Comparison of ENCODE assay signal across 8 mouse cellular contexts in the genomic region with DNA sequence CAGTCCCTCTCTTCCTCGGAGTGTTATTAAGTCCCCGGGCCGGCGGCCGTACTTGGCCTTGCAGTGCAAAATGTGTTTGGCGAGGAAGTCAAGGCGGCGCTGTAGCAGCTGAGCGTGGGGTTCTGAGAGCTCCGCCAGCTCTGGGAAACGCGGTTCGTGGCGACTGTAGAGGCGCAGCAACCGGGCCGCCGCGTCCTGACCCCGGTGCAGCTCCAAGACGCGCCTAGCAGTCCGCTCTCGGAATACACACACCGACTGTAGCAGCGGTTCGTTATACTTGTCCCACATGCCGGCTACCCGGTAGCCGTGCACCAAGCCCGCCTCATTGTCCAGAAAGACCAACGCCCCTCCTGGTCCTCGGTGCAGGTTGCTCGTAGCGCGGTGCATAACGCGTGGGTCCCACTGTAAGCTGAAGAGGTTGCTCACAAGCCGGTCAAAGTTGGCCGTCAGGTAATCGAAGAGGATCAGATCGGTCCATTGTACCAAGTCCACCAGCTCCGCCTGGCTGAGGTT. TPM values are rescaled to one million over a fixed set of nuclear protein-coding genes. Genes with fewer than 3 reads are reported as not detected.
A peak's percentile ranks its signal among the peaks of the same experiment; 100 is the strongest.
DNase-seq lines count a peak whose midpoint lies in the region; ATAC-seq and TF ChIP-seq lines count a peak whose summit lies in the region.

No protein-coding gene starts in this region.

- H3K9ac ChIP-seq in forebrain, embryonic 15.5 days (replicated peaks): peak overlapping the region; percentile 90
- H3K9ac ChIP-seq in heart, postnatal 0 days (replicated peaks; ENCODE audit: low read depth, low read length): peak overlapping the region; percentile 57
- H3K9ac ChIP-seq in liver, embryonic 16.5 days (ENCODE audit: low read depth, low read length): no peak overlapping the region
- H3K9ac ChIP-seq in neural tube, embryonic 13.5 days: peak overlapping the region; percentile 98

- TF ChIP-seq EP300 in heart, postnatal 0 days (IDR thresholded peaks at IDR 0.05; ENCODE audit: low read depth): no peak

- no peaks in the 10 kb centered on the region for H3K27me3 ChIP-seq in forebrain, embryonic 15.5 days
- peaks cover 43% of the 10 kb centered on the region for H3K27me3 ChIP-seq in heart, postnatal 0 days (ENCODE audit: control insufficient read depth, insufficient read depth, low read length)
- peaks cover 41% of the 10 kb centered on the region for H3K27me3 ChIP-seq in liver, embryonic 16.5 days (ENCODE audit: control insufficient read depth, insufficient read depth, low read depth, low read length)
- H3K27me3 ChIP-seq in neural tube, embryonic 13.5 days: no peaks in the 10 kb centered on the region

- H3K4me3 ChIP-seq in forebrain, embryonic 15.5 days: peak overlapping the region; percentile 88
- peak overlapping the region; percentile 61 for H3K4me3 ChIP-seq in heart, postnatal 0 days (ENCODE audit: low read depth, low read length)
- H3K4me3 ChIP-seq in liver, embryonic 16.5 days (ENCODE audit: low read depth, low read length): peak overlapping the region; percentile 59
- H3K4me3 ChIP-seq in neural tube, embryonic 13.5 days: peak overlapping the region; percentile 95

- peaks cover 26% of the 10 kb centered on the region for H3K4me1 ChIP-seq in forebrain, embryonic 15.5 days
- H3K4me1 ChIP-seq in heart, postnatal 0 days (ENCODE audit: control insufficient read depth, insufficient read depth): peaks cover 3% of the 10 kb centered on the region; the same call in 1 of the 2 replicates
- no peaks in the 10 kb centered on the region; the same call in none of the 2 replicates for H3K4me1 ChIP-seq in liver, embryonic 16.5 days (ENCODE audit: control insufficient read depth, low read depth, low read length)
- peaks cover 36% of the 10 kb centered on the region for H3K4me1 ChIP-seq in neural tube, embryonic 13.5 days (replicated peaks)

- H3K27ac ChIP-seq in forebrain, embryonic 15.5 days (replicated peaks): peak overlapping the region; percentile 95
- H3K27ac ChIP-seq in heart, postnatal 0 days (ENCODE audit: low read depth): no peak overlapping the region
- no peak overlapping the region for H3K27ac ChIP-seq in liver, embryonic 16.5 days (ENCODE audit: low read length)
- peak overlapping the region; percentile 97 for H3K27ac ChIP-seq in neural tube, embryonic 13.5 days (replicated peaks)

- H3K4me2 ChIP-seq in forebrain, embryonic 15.5 days (replicated peaks): peak overlapping the region; percentile 62
- H3K4me2 ChIP-seq in heart, postnatal 0 days (ENCODE audit: low read depth, low read length): peak overlapping the region; percentile 98
- H3K4me2 ChIP-seq in liver, embryonic 16.5 days (ENCODE audit: low read depth, low read length): peak overlapping the region; percentile 73
- H3K4me2 ChIP-seq in neural tube, embryonic 13.5 days: peak overlapping the region; percentile 67

- TF ChIP-seq CTCF in heart, postnatal 0 days (IDR thresholded peaks at IDR 0.05; ENCODE audit: low read depth): no peak

- peak; percentile 26 for ATAC-seq in forebrain, embryonic 15.5 days (replicated peaks)
- ATAC-seq in heart, postnatal 0 days (ENCODE audit: insufficient read depth, low read depth): no peak; the same call in 1 of the 2 replicates
- ATAC-seq in liver, embryonic 16.5 days (ENCODE audit: low read depth): no peak
- ATAC-seq in neural tube, embryonic 13.5 days (ENCODE audit: low read depth): peak; percentile 19

- WGBS in forebrain, embryonic 15.5 days: under 1% methylated on average over 43 of the region's 43 CpGs
- under 1% methylated on average over 43 of the region's 43 CpGs for WGBS in heart, postnatal 0 days
- under 1% methylated on average over 43 of the region's 43 CpGs for WGBS in liver, embryonic 16.5 days (ENCODE audit: insufficient replicate concordance)
- WGBS in neural tube, embryonic 13.5 days: under 1% methylated on average over 43 of the region's 43 CpGs

- peaks cover 5% of the 10 kb centered on the region; the same call in 1 of the 2 replicates for H3K36me3 ChIP-seq in forebrain, embryonic 15.5 days
- no peaks in the 10 kb centered on the region for H3K36me3 ChIP-seq in heart, postnatal 0 days (replicated peaks; ENCODE audit: control insufficient read depth, insufficient read depth, low read length)
- no peaks in the 10 kb centered on the region for H3K36me3 ChIP-seq in liver, embryonic 16.5 days (ENCODE audit: control insufficient read depth, insufficient read depth)
- H3K36me3 ChIP-seq in neural tube, embryonic 13.5 days: peaks cover 19% of the 10 kb centered on the region

- H3K9me3 ChIP-seq in forebrain, embryonic 15.5 days: no peaks in the 10 kb centered on the region
- H3K9me3 ChIP-seq in heart, postnatal 0 days (replicated peaks; ENCODE audit: control insufficient read depth, low read length): no peaks in the 10 kb centered on the region
- H3K9me3 ChIP-seq in liver, embryonic 16.5 days (replicated peaks; ENCODE audit: control insufficient read depth, low read length): no peaks in the 10 kb centered on the region
- no peaks in the 10 kb centered on the region for H3K9me3 ChIP-seq in neural tube, embryonic 13.5 days

- peak; percentile 41 for DNase-seq in ES-CJ7 (ENCODE audit: low read depth, low spot score)
- peak; percentile 70 for DNase-seq in cerebellum, adult 11-12 months
- no peak for DNase-seq in heart, postnatal 0 days (ENCODE audit: low spot score)
- peak; percentile 75 to 84 for DNase-seq in kidney, postnatal 25 days
- peak; percentile 4 to 7 for DNase-seq in thymus, adult 18-20 months

RNA-seq across cellular contexts. Expression of gene Fjx1, which starts 2.0 kb away (rescaled TPM):
- 36.6 and 39.8 TPM in 2 replicates for polyA plus RNA-seq in forebrain, embryonic 15.5 days (2015; fragmentation: Nextera tagmentation; extraction: Ambion mirVana)
- total RNA-seq in heart, postnatal 0 days (2014; rRNA removed; ENCODE audit: low replicate concordance): 2.7 and 7.1 TPM in 2 replicates
- polyA plus RNA-seq in heart, postnatal 0 days (2015; fragmentation: Nextera tagmentation; extraction: Ambion mirVana): 0.74 and 0.75 TPM in 2 replicates
- 0.18 and 0.20 TPM in 2 replicates for polyA plus RNA-seq in liver, embryonic 16.5 days (2015; fragmentation: Nextera tagmentation; extraction: Ambion mirVana)
- 38.0 and 40.5 TPM in 2 replicates for polyA plus RNA-seq in neural tube, embryonic 13.5 days (2015; fragmentation: Nextera tagmentation; extraction: Ambion mirVana)

RNA-seq across cellular contexts. Expression of gene Trim44, which starts 42.7 kb away (rescaled TPM):
- polyA plus RNA-seq in forebrain, embryonic 15.5 days (2015; fragmentation: Nextera tagmentation; extraction: Ambion mirVana): 52.6 and 57.1 TPM in 2 replicates
- 23.0 and 29.5 TPM in 2 replicates for total RNA-seq in heart, postnatal 0 days (2014; rRNA removed; ENCODE audit: low replicate concordance)
- polyA plus RNA-seq in heart, postnatal 0 days (2015; fragmentation: Nextera tagmentation; extraction: Ambion mirVana): 9.9 and 10.9 TPM in 2 replicates
- polyA plus RNA-seq in liver, embryonic 16.5 days (2015; fragmentation: Nextera tagmentation; extraction: Ambion mirVana): 3.4 and 4.0 TPM in 2 replicates
- 54.8 and 65.5 TPM in 2 replicates for polyA plus RNA-seq in neural tube, embryonic 13.5 days (2015; fragmentation: Nextera tagmentation; extraction: Ambion mirVana)

Comparison
In these comparisons a context has a peak if more than half of its experiments do, and no peak if none do; other contexts are left out.
1. ATAC-seq: peak in forebrain, embryonic 15.5 days (single experiment) and neural tube, embryonic 13.5 days (single experiment); none in heart, postnatal 0 days (single experiment) and liver, embryonic 16.5 days (single experiment).
2. H3K27ac ChIP-seq: peak in forebrain, embryonic 15.5 days (single experiment) and neural tube, embryonic 13.5 days (single experiment); none in heart, postnatal 0 days (single experiment) and liver, embryonic 16.5 days (single experiment).
3. RNA of gene Fjx1, which starts 2.0 kb away (polyA plus RNA-seq): 38.0 to 40.5 TPM in neural tube, embryonic 13.5 days and 36.6 to 39.8 TPM in forebrain, embryonic 15.5 days; 0.74 to 0.75 TPM in heart, postnatal 0 days and 0.18 to 0.20 TPM in liver, embryonic 16.5 days; every median in the first group is over 10 times any median in the second.
4. Peak in every context shown above with its lines, with median percentiles within 50 percentile points of each other: H3K4me2 ChIP-seq and H3K4me3 ChIP-seq.